Comparison of ENCODE assay signal across 8 mouse cellular contexts in the genomic region with DNA sequence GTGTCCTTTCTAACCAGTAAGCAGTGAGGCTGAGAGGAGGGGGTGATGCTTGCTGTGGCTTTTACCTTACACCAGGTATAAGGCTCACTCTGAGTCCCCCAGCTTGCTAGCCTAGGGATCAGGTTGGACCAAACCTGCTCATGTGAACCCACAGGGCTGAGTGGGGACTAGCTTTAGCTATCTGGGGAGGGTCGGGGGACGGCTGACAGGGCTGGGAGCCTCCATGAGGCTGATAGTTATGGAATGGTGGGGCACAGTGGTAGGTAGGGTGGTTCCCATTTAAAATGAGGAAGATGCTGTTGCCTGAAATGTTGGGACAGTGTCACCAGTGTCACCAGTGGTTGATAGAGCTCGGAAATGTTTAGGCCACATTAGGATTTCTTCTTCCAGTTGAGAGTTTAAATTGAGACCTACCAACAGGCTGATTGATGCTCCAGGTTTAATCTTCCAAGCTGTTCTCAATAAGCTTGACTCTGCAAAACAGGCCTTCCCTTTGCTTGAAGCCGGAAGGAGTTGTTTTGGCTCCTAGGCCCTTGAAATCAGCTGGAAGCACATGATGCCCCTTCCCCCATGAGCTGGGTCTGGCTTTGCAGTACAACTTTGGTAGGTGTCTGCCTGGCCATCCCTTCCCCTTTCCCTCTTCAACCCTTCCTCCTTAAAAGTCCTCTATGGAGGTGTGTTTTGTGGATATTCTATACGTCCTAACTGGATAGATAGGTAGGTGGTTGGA. TPM values are rescaled to one million over a fixed set of nuclear protein-coding genes. Genes with fewer than 3 reads are reported as not detected.
DNase-seq lines count a peak whose midpoint lies in the region; ATAC-seq and TF ChIP-seq lines count a peak whose summit lies in the region.

No protein-coding gene starts in this region.

- peaks cover 4% of the 10 kb centered on the region; the same call in 1 of the 2 replicates for H3K36me3 ChIP-seq in heart, adult 2 months (ENCODE audit: control insufficient read depth, insufficient read depth, low read length)
- no peaks in the 10 kb centered on the region for H3K36me3 ChIP-seq in embryonic facial prominence, embryonic 12.5 days
- no peaks in the 10 kb centered on the region for H3K36me3 ChIP-seq in hindbrain, postnatal 0 days (ENCODE audit: insufficient read depth, low read length)

- WGBS in heart, adult 2 months: 20% methylated on average over 5 of the region's 5 CpGs
- 48% methylated on average over 5 of the region's 5 CpGs for WGBS in embryonic facial prominence, embryonic 12.5 days
- 33% methylated on average over 5 of the region's 5 CpGs for WGBS in hindbrain, postnatal 0 days

- H3K27ac ChIP-seq in heart, adult 2 months: peak overlapping the region; percentile 28; the same call in 1 of the 2 replicates
- H3K27ac ChIP-seq in embryonic facial prominence, embryonic 12.5 days: no peak overlapping the region
- peak overlapping the region; percentile 20; the same call in 1 of the 2 replicates for H3K27ac ChIP-seq in hindbrain, postnatal 0 days

- no peak for TF ChIP-seq EP300 in heart, adult 2 months (IDR thresholded peaks at IDR 0.05; ENCODE audit: insufficient read depth, low read depth, low read length)

- intact Hi-C loops in heart, adult 2 months (cut with DNase I): loop anchor here (5.0 kb wide), 1 partner anchor 92 kb away; a partner anchor contains a TSS
- intact Hi-C loops in heart, postnatal 25 days (cut with DNase I): no loop called here

- no peak for TF ChIP-seq POLR2A in heart, adult 2 months (IDR thresholded peaks at IDR 0.05; ENCODE audit: insufficient read depth, low read depth, low read length)

- peaks cover 8% of the 10 kb centered on the region for H3K79me2 ChIP-seq in heart, adult 2 months (replicated peaks; ENCODE audit: control insufficient read depth, insufficient read depth, low read length)

- no peak for ATAC-seq in embryonic facial prominence, embryonic 12.5 days (ENCODE audit: insufficient number of reproducible peaks, insufficient read depth, low FRiP score, low TSS enrichment)
- ATAC-seq in hindbrain, postnatal 0 days: no peak
- ATAC-seq in activated CD4-positive, CD25-positive, alpha-beta regulatory T cell, adult 4 months: no peak

- H3K27me3 ChIP-seq in heart, adult 2 months (ENCODE audit: control insufficient read depth, insufficient read depth, low read length): no peaks in the 10 kb centered on the region
- H3K27me3 ChIP-seq in embryonic facial prominence, embryonic 12.5 days: no peaks in the 10 kb centered on the region
- H3K27me3 ChIP-seq in hindbrain, postnatal 0 days (ENCODE audit: insufficient read depth, low read length): no peaks in the 10 kb centered on the region

- TF ChIP-seq CTCF in heart, adult 2 months (IDR thresholded peaks at IDR 0.05): no peak
- TF ChIP-seq CTCF in hindbrain, postnatal 0 days (IDR thresholded peaks at IDR 0.05; ENCODE audit: low read depth): no peak

- no peaks in the 10 kb centered on the region for H3K9me3 ChIP-seq in embryonic facial prominence, embryonic 12.5 days
- H3K9me3 ChIP-seq in hindbrain, postnatal 0 days (ENCODE audit: low read length): no peaks in the 10 kb centered on the region

- H3K9ac ChIP-seq in heart, adult 2 months (ENCODE audit: low read depth, low read length): peak overlapping the region; percentile 55
- peak overlapping the region; percentile 87 for H3K9ac ChIP-seq in embryonic facial prominence, embryonic 12.5 days
- H3K9ac ChIP-seq in hindbrain, postnatal 0 days (replicated peaks; ENCODE audit: low read length): peak overlapping the region; percentile 85

- H3K4me1 ChIP-seq in heart, adult 2 months (ENCODE audit: control insufficient read depth, insufficient read depth, low read length): peaks cover 13% of the 10 kb centered on the region
- peaks cover 29% of the 10 kb centered on the region for H3K4me1 ChIP-seq in embryonic facial prominence, embryonic 12.5 days
- peaks cover 16% of the 10 kb centered on the region for H3K4me1 ChIP-seq in hindbrain, postnatal 0 days (ENCODE audit: insufficient read depth, low read length)

- H3K4me2 ChIP-seq in embryonic facial prominence, embryonic 12.5 days (replicated peaks): peak overlapping the region; percentile 95
- peak overlapping the region; percentile 98 for H3K4me2 ChIP-seq in hindbrain, postnatal 0 days (ENCODE audit: low read depth, low read length)

- H3K4me3 ChIP-seq in heart, adult 2 months: peak overlapping the region; percentile 99
- peak overlapping the region; percentile 76 for H3K4me3 ChIP-seq in embryonic facial prominence, embryonic 12.5 days
- peak overlapping the region; percentile 68 for H3K4me3 ChIP-seq in hindbrain, postnatal 0 days (ENCODE audit: low read length)

- no peak for DNase-seq in heart, adult 2 months
- no peak for DNase-seq in heart, postnatal 25 days (ENCODE audit: low spot score)
- DNase-seq in hindbrain, postnatal 0 days (ENCODE audit: low spot score): peak; percentile 21
- DNase-seq in lung, postnatal 36 days: peak; percentile 27
- DNase-seq in ovary, postnatal 10 days (ENCODE audit: low spot score): no peak
- DNase-seq in layer of hippocampus, postnatal 14 days (ENCODE audit: low spot score in 2 of 2): no peak

RNA-seq across cellular contexts. Expression of a gene that starts 1.8 kb away (rescaled TPM):
- 10 to 100 TPM; 16.0 to 20.4 TPM for total RNA-seq in heart, adult 2 months (2021)
- polyA plus RNA-seq in heart, adult 2 months (2012; rRNA removed): 19.5 and 31.4 TPM in 2 replicates
- 10 to 100 TPM; 19.4 to 19.9 TPM for total RNA-seq in heart, postnatal 25 days (2021)
- polyA plus RNA-seq in embryonic facial prominence, embryonic 12.5 days (2016; fragmentation: Nextera tagmentation; extraction: Ambion mirVana): 21.8 and 23.5 TPM in 2 replicates
- total RNA-seq in hindbrain, postnatal 0 days (2014; rRNA removed): 73.9 and 75.5 TPM in 2 replicates
- 14.6 and 17.4 TPM in 2 replicates for polyA plus RNA-seq in hindbrain, postnatal 0 days (2015; fragmentation: Nextera tagmentation; extraction: Ambion mirVana)
- 1 to 10 TPM; 4.0 to 4.7 TPM for polyA plus RNA-seq in activated CD4-positive, CD25-positive, alpha-beta regulatory T cell, adult 4 months (2017; shearing (Covaris generic))
- total RNA-seq in layer of hippocampus, postnatal 14 days (2021): 10 to 100 TPM; 57.2 to 60.8 TPM

Comparison
In these comparisons a context has a peak if more than half of its experiments do, and no peak if none do; other contexts are left out.
1. DNase-seq: peak in hindbrain, postnatal 0 days (single experiment) and lung, postnatal 36 days (single experiment); none in heart, adult 2 months (0 of 2), heart, postnatal 25 days (single experiment), ovary, postnatal 10 days (single experiment) and layer of hippocampus, postnatal 14 days (0 of 2).
2. Peak in every context shown above with its lines, with median percentiles within 50 percentile points of each other: H3K4me3 ChIP-seq and H3K9ac ChIP-seq.